Mouse (Mus musculus) heart, postnatal 0 days (tissue): ENCODE results near the gene Slc18b1.

ENCODE experiments used
- CTCF ChIP-seq: IDR thresholded peaks from 2 replicates; pipeline ENCODE4 v1.5.1; 2016; ENCODE audit warnings: antibody characterized with exemption, control low read depth, low read depth
- EP300 ChIP-seq: IDR thresholded peaks from 2 replicates; pipeline ENCODE4 v1.6.1; 2016; ENCODE audit warnings: antibody characterized with exemption, low read depth

GRCm38 (mm10) chr10:23784121-23784520 is 12.7 kb upstream of the Slc18b1 start:
- no peak for TF ChIP-seq EP300
- no peak for TF ChIP-seq CTCF
